Mouse (Mus musculus) midbrain, embryonic 11.5 days (tissue): ENCODE measurements around the gene Plk4. TPM values are rescaled to one million over a fixed set of nuclear protein-coding genes. Genes with fewer than 3 reads are reported as not detected.

ENCODE experiments used
- polyA plus RNA-seq: library from polyadenylated mRNA; unstranded; fragments of >200 nt; fragmentation: Nextera tagmentation; extraction: Ambion mirVana; gene quantifications from 2 replicates; pipeline ENCODE4 v1.2.1, GENCODE M21; 2014

The Plk4 gene
- polyA plus RNA-seq, 1 experiment from 2014 or later: 63.6 TPM

Other genes with a start within 250 kb of the Plk4 start
- 0.25 and 0.65 TPM in 2 replicates for gene Slc25a31, start 91.2 kb upstream of the Plk4 start, polyA plus RNA-seq
- gene Hspa4l, start 55.5 kb upstream of the Plk4 start, polyA plus RNA-seq: 68.3 and 77.0 TPM in 2 replicates
- gene Mfsd8, start 46.9 kb downstream of the Plk4 start, polyA plus RNA-seq: 6.6 and 9.5 TPM in 2 replicates
- 4.1 and 5.4 TPM in 2 replicates for gene Abhd18, start 47.0 kb downstream of the Plk4 start, polyA plus RNA-seq
- 0.08 and 0.18 TPM in 2 replicates for gene 1700034I23Rik, start 102.5 kb downstream of the Plk4 start, polyA plus RNA-seq
- 2.4 TPM in 2 replicates for gene Larp1b, start 149.8 kb downstream of the Plk4 start, polyA plus RNA-seq